Mouse (Mus musculus) kidney, adult 9 months (tissue): ENCODE results near the gene Mgat3.

Experiments
- DNase-seq: peaks from one replicate; pipeline ENCODE4 v3.0.0; 2022

Gene Mgat3

DNA sequence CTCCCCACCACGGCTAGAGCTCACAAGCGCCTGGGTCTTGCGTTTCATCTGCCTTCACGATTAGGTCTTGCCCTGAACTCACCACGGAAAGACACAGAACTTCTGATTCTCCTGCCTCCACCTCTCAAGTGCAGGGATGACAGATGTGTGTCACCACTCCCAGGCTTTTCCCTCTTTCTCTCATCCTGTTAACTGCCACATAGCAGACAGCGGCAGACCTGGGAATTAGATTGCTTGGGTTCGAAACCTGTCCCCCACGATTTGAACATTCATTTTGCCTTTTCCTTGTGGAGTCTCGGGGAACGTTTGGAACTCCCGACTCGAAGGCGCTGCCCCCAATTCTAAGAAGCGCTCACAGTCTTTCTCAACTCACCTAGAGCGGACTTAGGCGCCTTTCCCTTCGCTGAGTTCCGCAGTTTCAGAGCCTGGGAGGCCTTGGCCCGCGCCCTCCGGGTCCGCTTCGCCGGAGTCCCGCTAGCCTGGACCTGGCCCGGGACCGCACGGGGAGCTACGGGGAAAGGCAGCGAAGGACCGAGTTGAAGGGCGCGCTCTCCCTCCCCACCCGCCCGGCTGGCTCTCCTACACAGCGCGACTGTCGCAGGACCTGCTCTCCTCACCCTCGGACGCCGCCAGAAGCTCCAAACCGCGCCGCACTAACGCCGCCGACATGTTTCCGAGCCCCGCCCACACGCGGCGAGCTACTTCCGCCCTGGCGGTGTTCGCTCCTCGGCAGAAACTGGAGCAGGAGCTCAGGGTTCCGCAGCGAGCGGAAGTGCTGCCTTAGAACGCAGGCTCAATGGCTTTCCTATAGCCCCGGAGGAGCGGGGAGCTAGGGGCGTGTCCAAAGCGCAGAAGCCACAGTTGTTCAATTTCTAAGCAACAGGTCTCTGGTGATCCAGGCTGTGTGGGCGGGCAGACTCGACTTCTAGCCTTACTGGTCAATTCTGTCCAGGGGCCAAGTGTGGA lies 90.4 kb downstream of the Mgat3 start, which contains the start of gene Rps19bp1:
Gene Rps19bp1 (minus strand): TSS at position 706 of the 966 bp plus-strand sequence.
- DNase-seq, result peak; percentile 89
